Mouse (Mus musculus): ENCODE measurements around the gene Cradd. TPM values are rescaled to one million over a fixed set of nuclear protein-coding genes. Genes with fewer than 3 reads are reported as not detected.

The Cradd gene
- polyA plus RNA-seq, 1 experiment from 2014 or later = 11.6 TPM

DNA sequence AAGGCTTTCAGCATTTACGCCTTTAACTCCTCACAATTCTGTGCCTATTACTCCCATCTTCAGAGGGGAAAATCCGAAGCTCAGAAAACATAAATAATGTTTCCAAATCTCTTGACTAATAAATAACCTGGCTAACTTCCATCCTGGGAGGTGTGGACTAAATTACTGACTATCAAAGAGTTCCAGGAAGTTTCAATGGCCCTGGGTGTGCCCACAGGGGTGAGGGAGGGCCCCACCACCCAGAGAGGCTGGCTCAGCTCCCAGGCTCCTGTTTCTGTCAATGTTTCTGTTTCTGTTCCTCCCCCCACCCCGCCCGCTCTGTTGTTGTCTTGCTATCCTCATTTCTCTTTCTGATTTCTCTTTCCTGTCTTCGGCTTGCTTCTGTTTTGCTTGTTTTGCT lies 177.4 kb downstream of the Cradd start:
- no peak overlapping the region for H3K27ac ChIP-seq
- no peaks in the 10 kb centered on the region for H3K27me3 ChIP-seq (ENCODE audit: control insufficient read depth, insufficient read depth, low read length)
- H3K9me3 ChIP-seq (ENCODE audit: control insufficient read depth, low read length) = no peaks in the 10 kb centered on the region
- H3K4me2 ChIP-seq (replicated peaks) = no peak overlapping the region
- ATAC-seq (ENCODE audit: low FRiP score) (no peak), DNase-seq (ENCODE audit: low spot score) (no peak)
- H3K36me3 ChIP-seq (replicated peaks; ENCODE audit: control insufficient read depth, insufficient read depth) = no peaks in the 10 kb centered on the region
- 60% methylated on average over 5 of the region's 5 CpGs for WGBS
- H3K4me1 ChIP-seq (replicated peaks; ENCODE audit: control insufficient read depth, insufficient read depth, low read length) = peaks cover 30% of the 10 kb centered on the region
- no peak overlapping the region for H3K4me3 ChIP-seq (replicated peaks; ENCODE audit: low read length)
- no peak overlapping the region for H3K9ac ChIP-seq

DNA sequence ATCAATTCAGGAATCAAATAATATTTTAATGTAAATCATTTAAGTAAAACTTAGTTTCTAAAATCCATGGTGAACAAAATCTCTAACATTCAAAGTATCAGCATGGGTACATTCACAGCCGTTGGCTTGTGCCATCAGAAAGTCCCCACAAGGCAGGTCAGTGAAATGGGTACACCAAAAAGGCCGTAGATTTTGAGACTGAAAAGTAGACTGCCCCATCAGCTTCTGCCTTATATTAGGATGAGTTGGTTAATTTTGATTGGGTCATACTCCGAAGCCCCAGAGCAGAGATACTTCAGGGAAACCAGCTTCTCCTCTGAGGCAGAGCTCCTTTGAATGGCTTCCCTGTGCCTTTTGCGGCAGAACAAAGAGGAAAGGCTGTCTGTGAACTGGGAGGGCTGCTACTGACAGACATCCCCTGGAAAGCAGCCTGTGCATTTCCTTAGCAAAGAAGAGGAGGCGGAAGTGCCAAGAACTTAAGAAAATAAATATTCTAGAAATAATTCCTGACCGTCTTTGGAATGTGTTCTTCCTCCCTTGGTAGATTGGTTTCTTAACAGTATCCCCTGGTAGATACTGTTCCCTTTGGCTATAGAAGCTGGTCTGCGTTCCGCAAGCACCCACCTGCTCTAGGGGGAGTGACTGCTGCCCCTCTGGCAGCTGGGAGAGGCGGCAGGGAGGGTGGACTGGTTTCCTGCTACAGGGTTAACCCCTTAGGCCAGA lies 178.6 kb downstream of the Cradd start:
- Histone ChIP-seq H3K9ac (no peak overlapping the region), H3K9me3 (ENCODE audit: control insufficient read depth, low read length) (no peaks in the 10 kb centered on the region), H3K36me3 (replicated peaks; ENCODE audit: control insufficient read depth, insufficient read depth) (no peaks in the 10 kb centered on the region), H3K27ac (peak overlapping the region; percentile 58), H3K27me3 (ENCODE audit: control insufficient read depth, insufficient read depth, low read length) (no peaks in the 10 kb centered on the region), H3K4me3 (replicated peaks; ENCODE audit: low read length) (no peak overlapping the region), H3K4me2 (replicated peaks) (no peak overlapping the region), H3K4me1 (replicated peaks; ENCODE audit: control insufficient read depth, insufficient read depth, low read length) (peaks cover 30% of the 10 kb centered on the region)
- WGBS = 27% methylated on average over 9 of the region's 9 CpGs
- ATAC-seq (ENCODE audit: low FRiP score) (no peak; the same call in 1 of the 2 replicates), DNase-seq (ENCODE audit: low spot score) (peak; percentile 44)

DNA sequence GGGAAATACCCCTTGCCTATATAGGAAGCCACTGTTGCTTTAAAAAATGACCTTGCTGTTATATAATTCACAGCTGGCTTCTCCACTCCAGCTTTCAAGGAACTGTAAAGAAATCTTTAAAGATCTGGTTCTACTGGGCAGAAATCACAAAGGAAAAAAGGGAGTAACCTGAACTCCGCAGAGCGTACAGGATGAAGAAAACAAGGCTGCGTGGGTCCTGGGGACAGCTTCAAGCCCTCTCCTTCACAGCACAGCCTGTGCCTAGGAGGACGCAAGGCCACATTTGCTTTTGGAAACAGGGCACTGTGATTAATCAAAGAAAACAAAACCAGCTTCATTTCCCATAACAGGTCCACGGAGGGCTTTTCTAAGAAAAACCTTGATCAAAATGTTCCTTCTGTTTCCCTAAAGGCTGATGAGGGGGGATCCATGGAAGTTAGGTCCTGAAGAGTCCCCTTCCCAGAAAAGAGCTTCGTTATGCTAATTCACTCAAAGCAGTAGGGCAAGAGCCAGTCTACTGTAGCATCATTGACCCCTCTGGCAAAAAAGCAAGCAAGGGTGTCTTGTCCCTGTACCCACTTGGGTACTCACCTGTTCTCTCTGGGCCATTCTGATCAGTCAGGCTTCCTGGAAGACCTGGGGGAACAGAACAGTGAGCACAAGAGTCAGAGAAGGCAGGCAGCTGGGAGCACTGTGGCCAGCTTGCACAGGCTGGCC lies 179.4 kb downstream of the Cradd start:
- Histone ChIP-seq H3K27me3 (ENCODE audit: control insufficient read depth, insufficient read depth, low read length) (no peaks in the 10 kb centered on the region), H3K4me1 (replicated peaks; ENCODE audit: control insufficient read depth, insufficient read depth, low read length) (peaks cover 30% of the 10 kb centered on the region), H3K9ac (no peak overlapping the region; the same call in 1 of the 2 replicates), H3K4me2 (replicated peaks) (peak overlapping the region; percentile 8; the same call in 1 of the 2 replicates), H3K27ac (peak overlapping the region; percentile 67), H3K9me3 (ENCODE audit: control insufficient read depth, low read length) (no peaks in the 10 kb centered on the region), H3K36me3 (replicated peaks; ENCODE audit: control insufficient read depth, insufficient read depth) (no peaks in the 10 kb centered on the region), H3K4me3 (replicated peaks; ENCODE audit: low read length) (no peak overlapping the region)
- ATAC-seq (ENCODE audit: low FRiP score) (no peak), DNase-seq (ENCODE audit: low spot score) (no peak)
- WGBS = 50% methylated on average over 6 of the region's 6 CpGs

DNA sequence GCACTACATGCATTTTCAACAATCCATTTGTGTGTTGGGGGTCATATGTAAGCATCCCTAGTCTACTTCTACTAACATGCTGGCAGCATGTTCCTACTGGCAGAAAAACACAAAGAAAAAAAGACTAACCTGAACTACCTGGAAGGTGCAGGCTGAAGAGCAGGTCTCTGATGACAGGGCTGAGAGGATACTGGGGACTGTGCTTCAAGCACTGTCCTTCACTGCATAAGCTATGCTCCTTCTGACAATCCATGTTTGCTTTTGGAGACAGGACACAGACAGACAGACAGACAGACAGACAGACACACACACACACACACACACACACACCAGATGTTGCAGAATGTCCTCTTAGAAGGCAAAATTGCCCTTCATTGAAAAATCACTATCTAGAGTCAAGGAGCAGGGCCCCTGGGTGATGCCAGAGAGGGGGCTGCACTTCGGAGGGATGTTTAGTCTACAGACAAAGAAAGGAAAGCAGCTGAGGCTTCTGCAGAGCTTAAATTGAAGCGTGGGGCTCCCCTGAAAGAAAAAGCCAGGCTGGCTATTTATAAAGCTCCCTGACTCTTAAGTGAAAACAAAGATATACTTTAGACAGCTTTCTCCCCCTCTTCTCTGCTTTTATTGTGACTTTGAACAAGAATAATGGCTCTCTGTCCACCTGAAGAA lies 180.4 kb downstream of the Cradd start:
- no peaks in the 10 kb centered on the region for H3K9me3 ChIP-seq (ENCODE audit: control insufficient read depth, low read length)
- peak overlapping the region; percentile 35; the same call in 1 of the 2 replicates for H3K9ac ChIP-seq
- H3K36me3 ChIP-seq (replicated peaks; ENCODE audit: control insufficient read depth, insufficient read depth) = no peaks in the 10 kb centered on the region
- peaks cover 30% of the 10 kb centered on the region for H3K4me1 ChIP-seq (replicated peaks; ENCODE audit: control insufficient read depth, insufficient read depth, low read length)
- ATAC-seq (ENCODE audit: low FRiP score) = no peak
- H3K4me2 ChIP-seq (replicated peaks) = peak overlapping the region; percentile 8; the same call in 1 of the 2 replicates
- H3K4me3 ChIP-seq (replicated peaks; ENCODE audit: low read length) = no peak overlapping the region
- DNase-seq (ENCODE audit: low spot score) = no peak
- H3K27ac ChIP-seq = peak overlapping the region; percentile 67
- no peaks in the 10 kb centered on the region for H3K27me3 ChIP-seq (ENCODE audit: control insufficient read depth, insufficient read depth, low read length)
- WGBS = 6% methylated on average over 2 of the region's 2 CpGs

DNA sequence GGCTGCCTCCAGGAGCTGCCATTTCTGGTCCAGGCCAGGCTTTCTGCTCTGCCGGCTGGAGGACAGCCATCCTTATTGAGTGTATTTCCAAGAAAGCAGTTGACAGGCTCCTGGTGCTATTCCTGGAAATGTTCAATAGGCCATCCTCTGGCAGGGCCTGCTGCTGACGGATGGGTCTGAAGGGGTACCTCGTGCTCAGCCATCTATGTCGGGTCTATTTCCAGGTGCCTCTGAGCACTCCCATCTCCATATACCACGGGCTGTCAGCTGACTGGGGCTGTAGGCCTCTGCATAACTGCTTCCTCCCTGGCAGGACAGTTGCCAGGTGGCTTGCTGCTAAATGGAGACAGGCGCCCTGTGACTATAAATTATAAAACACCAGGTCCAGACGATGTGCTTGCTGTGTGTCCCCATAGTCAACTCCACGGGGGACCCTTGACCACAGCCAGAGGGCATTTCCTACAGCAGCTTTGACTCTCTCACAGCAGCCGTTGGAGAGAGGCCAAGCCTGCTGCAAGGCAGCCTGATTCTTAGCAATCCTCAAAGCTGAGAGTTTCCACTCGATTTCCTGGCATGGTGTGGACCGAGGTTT lies 181.0 kb downstream of the Cradd start:
- Histone ChIP-seq H3K4me2 (replicated peaks) (peak overlapping the region; percentile 8; the same call in 1 of the 2 replicates), H3K27me3 (ENCODE audit: control insufficient read depth, insufficient read depth, low read length) (no peaks in the 10 kb centered on the region), H3K36me3 (replicated peaks; ENCODE audit: control insufficient read depth, insufficient read depth) (no peaks in the 10 kb centered on the region), H3K4me3 (replicated peaks; ENCODE audit: low read length) (no peak overlapping the region), H3K4me1 (replicated peaks; ENCODE audit: control insufficient read depth, insufficient read depth, low read length) (peaks cover 30% of the 10 kb centered on the region), H3K27ac (peak overlapping the region; percentile 67), H3K9me3 (ENCODE audit: control insufficient read depth, low read length) (no peaks in the 10 kb centered on the region), H3K9ac (peak overlapping the region; percentile 35; the same call in 1 of the 2 replicates)
- DNase-seq (ENCODE audit: low spot score) = peak; percentile 61
- 17% methylated on average over 11 of the region's 11 CpGs for WGBS
- peak; percentile 74 for ATAC-seq (ENCODE audit: low FRiP score)

DNA sequence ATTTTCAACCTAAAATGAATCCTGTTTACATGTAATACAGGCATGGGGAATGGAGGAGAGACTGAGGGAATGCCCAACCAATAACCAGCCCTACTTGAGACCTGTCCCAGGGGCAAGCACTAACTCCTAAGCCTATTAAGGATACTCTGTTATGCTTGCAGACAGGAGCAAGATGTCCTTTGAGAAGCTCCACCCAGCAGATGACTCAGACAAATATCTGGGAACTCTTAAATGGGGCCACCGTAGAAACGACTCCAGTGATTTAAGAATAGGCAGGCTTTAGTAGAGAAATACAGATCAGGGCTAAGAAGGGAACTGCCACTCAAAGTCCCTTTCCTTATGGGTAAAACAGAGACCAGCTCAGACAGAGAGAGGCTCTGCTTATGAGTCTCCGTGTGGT lies 182.9 kb downstream of the Cradd start:
- Histone ChIP-seq H3K4me2 (replicated peaks) (no peak overlapping the region), H3K27me3 (ENCODE audit: control insufficient read depth, insufficient read depth, low read length) (no peaks in the 10 kb centered on the region), H3K9ac (no peak overlapping the region), H3K36me3 (replicated peaks; ENCODE audit: control insufficient read depth, insufficient read depth) (no peaks in the 10 kb centered on the region), H3K4me1 (replicated peaks; ENCODE audit: control insufficient read depth, insufficient read depth, low read length) (peaks cover 30% of the 10 kb centered on the region), H3K27ac (no peak overlapping the region), H3K9me3 (ENCODE audit: control insufficient read depth, low read length) (no peaks in the 10 kb centered on the region), H3K4me3 (replicated peaks; ENCODE audit: low read length) (no peak overlapping the region)
- no peak for DNase-seq (ENCODE audit: low spot score)
- no peak for ATAC-seq (ENCODE audit: low FRiP score)
- WGBS = 83% methylated on average over 3 of the region's 3 CpGs

DNA sequence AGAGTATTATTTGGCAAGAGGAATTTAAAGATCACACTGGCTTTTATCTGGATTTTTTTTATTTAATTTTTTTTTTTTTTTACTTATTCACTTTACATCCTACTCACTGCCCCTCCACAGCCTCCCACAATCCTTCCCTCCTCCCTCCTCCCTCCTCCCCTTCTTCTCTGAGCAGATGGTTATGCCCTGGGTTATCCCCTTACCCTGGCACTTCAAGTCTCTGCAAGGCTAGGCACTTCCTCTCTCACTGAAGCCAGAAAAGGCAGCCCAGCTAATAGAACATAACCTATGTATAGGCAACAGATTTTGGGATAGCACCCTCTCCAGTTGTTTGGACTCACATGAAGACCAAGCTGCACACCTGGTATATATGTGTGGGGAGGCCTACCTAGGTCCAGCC lies 183.7 kb downstream of the Cradd start:
- DNase-seq (ENCODE audit: low spot score) = no peak
- ATAC-seq (ENCODE audit: low FRiP score) = no peak
- H3K36me3 ChIP-seq (replicated peaks; ENCODE audit: control insufficient read depth, insufficient read depth) = no peaks in the 10 kb centered on the region
- no peak overlapping the region for H3K27ac ChIP-seq
- H3K9ac ChIP-seq = no peak overlapping the region
- peaks cover 26% of the 10 kb centered on the region for H3K4me1 ChIP-seq (replicated peaks; ENCODE audit: control insufficient read depth, insufficient read depth, low read length)
- H3K4me2 ChIP-seq (replicated peaks) = no peak overlapping the region
- H3K27me3 ChIP-seq (ENCODE audit: control insufficient read depth, insufficient read depth, low read length) = no peaks in the 10 kb centered on the region
- no peaks in the 10 kb centered on the region for H3K9me3 ChIP-seq (ENCODE audit: control insufficient read depth, low read length)
- no peak overlapping the region for H3K4me3 ChIP-seq (replicated peaks; ENCODE audit: low read length)

DNA sequence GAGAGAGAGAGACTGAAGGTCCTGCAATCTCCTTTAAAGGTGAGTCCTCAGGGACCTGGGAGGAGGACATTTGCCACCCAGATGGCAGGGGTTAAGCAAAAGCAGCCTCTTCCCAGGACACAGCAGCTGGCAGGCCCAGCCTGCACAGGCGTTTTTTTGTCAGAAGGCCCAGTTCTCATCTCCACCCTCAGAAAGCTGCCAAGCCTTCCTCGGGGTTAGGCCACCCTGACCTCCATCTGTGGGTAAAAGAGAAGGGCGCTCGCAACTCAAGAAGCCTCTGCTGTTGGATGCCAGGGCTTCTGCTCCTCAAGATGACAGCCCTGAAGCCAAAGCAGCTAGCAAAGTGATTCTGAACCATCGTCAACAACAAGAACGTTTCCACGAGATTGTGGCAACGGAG lies 184.3 kb downstream of the Cradd start:
- DNase-seq (ENCODE audit: low spot score) = no peak
- 55% methylated on average over 8 of the region's 8 CpGs for WGBS
- Histone ChIP-seq H3K36me3 (replicated peaks; ENCODE audit: control insufficient read depth, insufficient read depth) (no peaks in the 10 kb centered on the region), H3K27ac (no peak overlapping the region), H3K4me1 (replicated peaks; ENCODE audit: control insufficient read depth, insufficient read depth, low read length) (peaks cover 22% of the 10 kb centered on the region), H3K27me3 (ENCODE audit: control insufficient read depth, insufficient read depth, low read length) (no peaks in the 10 kb centered on the region), H3K4me2 (replicated peaks) (no peak overlapping the region), H3K9ac (no peak overlapping the region), H3K9me3 (ENCODE audit: control insufficient read depth, low read length) (no peaks in the 10 kb centered on the region), H3K4me3 (replicated peaks; ENCODE audit: low read length) (no peak overlapping the region)
- no peak for ATAC-seq (ENCODE audit: low FRiP score)

DNA sequence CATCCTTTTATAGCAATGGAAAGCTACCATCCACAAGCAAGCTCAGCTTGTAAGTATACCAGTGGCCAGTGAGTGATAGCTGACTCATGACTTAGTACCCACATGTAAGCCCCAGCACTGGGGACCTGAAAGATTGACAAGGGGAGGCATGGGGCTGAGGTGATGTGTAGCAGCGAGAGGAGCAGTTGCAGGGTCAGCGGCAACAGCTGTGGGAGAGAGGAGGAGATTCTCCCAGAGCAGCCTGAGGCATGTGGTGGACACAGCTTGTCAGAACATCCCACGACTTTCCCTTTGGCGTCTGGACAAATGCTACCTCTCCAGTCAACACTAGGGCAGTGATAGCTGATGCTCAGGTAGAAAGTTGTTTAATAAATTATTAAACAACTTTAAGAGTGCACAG lies 190.9 kb downstream of the Cradd start:
- Histone ChIP-seq H3K4me3 (replicated peaks; ENCODE audit: low read length) (no peak overlapping the region), H3K27ac (no peak overlapping the region), H3K36me3 (replicated peaks; ENCODE audit: control insufficient read depth, insufficient read depth) (no peaks in the 10 kb centered on the region), H3K9me3 (ENCODE audit: control insufficient read depth, low read length) (no peaks in the 10 kb centered on the region), H3K4me1 (replicated peaks; ENCODE audit: control insufficient read depth, insufficient read depth, low read length) (no peaks in the 10 kb centered on the region), H3K4me2 (replicated peaks) (no peak overlapping the region), H3K9ac (no peak overlapping the region), H3K27me3 (ENCODE audit: control insufficient read depth, insufficient read depth, low read length) (no peaks in the 10 kb centered on the region)
- DNase-seq (ENCODE audit: low spot score) (no peak), ATAC-seq (ENCODE audit: low FRiP score) (no peak)
- 73% methylated on average over 4 of the region's 4 CpGs for WGBS

Measured in hindbrain, embryonic 14.5 days (tissue).